Mouse (Mus musculus) CH12.LX (cell line): ENCODE measurements around the gene Tbl3.

ENCODE experiments used
- CTCF ChIP-seq, 2 experiments: IDR thresholded peaks in 1 of 2; conservative IDR thresholded peaks in 1 of 2; 2 replicates each; pipeline ENCODE4 v1.5.1; 2011 to 2012; ENCODE audit warnings: low read depth in 2 of 2, low read length in 2 of 2, improper control_type of control experiment in 1 of 2, inconsistent platforms in 1 of 2, mild to moderate bottlenecking in 1 of 2, moderate library complexity in 1 of 2
- ELF1 ChIP-seq: IDR thresholded peaks from 2 replicates; pipeline ENCODE4 v1.6.1; 2014; ENCODE audit warnings: low read depth, mild to moderate bottlenecking, inconsistent platforms, low read length, improper control_type of control experiment
- EP300 ChIP-seq: IDR thresholded peaks from 2 replicates; pipeline ENCODE4 v1.6.1; 2011; ENCODE audit warnings: low read length, improper control_type of control experiment
- JUN ChIP-seq: IDR thresholded peaks from 2 replicates; pipeline ENCODE4 v1.6.1; 2011; ENCODE audit warnings: low read depth, mild to moderate bottlenecking, low read length, improper control_type of control experiment, moderate library complexity; ENCODE audit not compliant: insufficient read depth
- MAFK ChIP-seq: IDR thresholded peaks from 2 replicates; pipeline ENCODE4 v1.6.1; 2011; ENCODE audit warnings: low read length, improper control_type of control experiment; ENCODE audit not compliant: insufficient replicate concordance
- MYC ChIP-seq: IDR thresholded peaks from 2 replicates; pipeline ENCODE4 v1.6.1; 2011; ENCODE audit warnings: low read depth, mild to moderate bottlenecking, improper control_type of control experiment, low read length
- POLR2A ChIP-seq: IDR thresholded peaks from 2 replicates; pipeline ENCODE4 v1.6.1; 2011; ENCODE audit warnings: low read depth, mild to moderate bottlenecking, improper control_type of control experiment, low read length
- POLR2AphosphoS2 ChIP-seq: IDR thresholded peaks from 2 replicates; pipeline ENCODE4 v1.6.1; 2011; ENCODE audit warnings: low read depth, low read length, improper control_type of control experiment
- RAD21 ChIP-seq: IDR thresholded peaks from 2 replicates; pipeline ENCODE4 v1.6.1; 2011; ENCODE audit warnings: low read depth, mild to moderate bottlenecking, low read length, improper control_type of control experiment, moderate library complexity
- RCOR1 ChIP-seq: conservative IDR thresholded peaks from 2 replicates; pipeline ENCODE4 v1.6.1; 2012; ENCODE audit warnings: low read depth, mild to moderate bottlenecking, inconsistent platforms, low read length, improper control_type of control experiment
- SIN3A ChIP-seq: IDR thresholded peaks from 2 replicates; pipeline ENCODE4 v1.6.1; 2012; ENCODE audit warnings: low read length, improper control_type of control experiment, inconsistent platforms
- UBTF ChIP-seq: IDR thresholded peaks from 2 replicates; pipeline ENCODE4 v1.6.1; 2012; ENCODE audit warnings: low read depth, mild to moderate bottlenecking, inconsistent platforms, low read length, improper control_type of control experiment, moderate library complexity
- USF1 ChIP-seq: IDR thresholded peaks from 2 replicates; pipeline ENCODE4 v1.6.1; 2014; ENCODE audit warnings: low read depth, mild to moderate bottlenecking, inconsistent platforms, low read length, improper control_type of control experiment
- ZNF384 ChIP-seq: IDR thresholded peaks from 2 replicates; pipeline ENCODE4 v1.6.1; 2012; ENCODE audit warnings: low read depth, low read length, improper control_type of control experiment, inconsistent platforms

DNA sequence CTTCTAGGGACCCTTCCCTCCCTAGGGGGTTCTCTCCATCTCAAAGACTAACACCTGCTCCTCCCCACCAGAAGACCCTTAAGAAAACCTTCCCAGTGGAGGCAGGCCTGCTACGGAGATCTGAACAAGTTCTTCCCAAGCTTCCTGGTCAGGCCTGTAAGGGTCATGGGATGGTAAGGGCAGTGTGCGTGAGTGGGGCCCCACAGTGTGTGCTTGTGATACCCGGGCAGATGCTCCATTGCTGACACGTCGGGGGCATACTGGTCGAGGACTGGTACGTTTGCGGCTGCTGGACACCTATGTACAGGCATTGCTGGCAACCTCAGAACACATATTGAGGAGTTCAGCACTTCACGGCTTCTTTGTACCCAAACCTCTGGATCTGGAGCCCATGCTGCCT lies 8.7 kb downstream of the Tbl3 start:
- TF ChIP-seq POLR2A: no peak
- TF ChIP-seq CTCF (conservative IDR thresholded peaks at IDR 0.05 in 1 of 2, IDR thresholded peaks at IDR 0.05 in 1 of 2; ENCODE audit: low read depth in 2 of 2, low read length in 2 of 2): no peak
- TF ChIP-seq MAFK: no peak
- no peak for TF ChIP-seq EP300
- no peak for TF ChIP-seq MYC
- TF ChIP-seq ZNF384: no peak
- no peak for TF ChIP-seq USF1
- TF ChIP-seq UBTF: no peak
- no peak for TF ChIP-seq RCOR1
- TF ChIP-seq POLR2AphosphoS2: no peak; the same call in 1 of the 2 replicates
- no peak for TF ChIP-seq RAD21
- TF ChIP-seq SIN3A: no peak
- no peak for TF ChIP-seq ELF1
- TF ChIP-seq JUN: no peak
